Mouse (Mus musculus) CH12.LX (cell line): Measurements from ENCODE around the gene Olfr924.

Experiments used
- CHD2 ChIP-seq: IDR thresholded peaks from 2 replicates; pipeline ENCODE4 v1.6.1; 2011; ENCODE audit warnings: low read length, improper control_type of control experiment
- CTCF ChIP-seq, 2 experiments: IDR thresholded peaks in 1 of 2; conservative IDR thresholded peaks in 1 of 2; 2 replicates each; pipeline ENCODE4 v1.5.1; 2011 to 2012; ENCODE audit warnings: low read depth in 2 of 2, low read length in 2 of 2, improper control_type of control experiment in 1 of 2, inconsistent platforms in 1 of 2, mild to moderate bottlenecking in 1 of 2, moderate library complexity in 1 of 2
- EP300 ChIP-seq: IDR thresholded peaks from 2 replicates; pipeline ENCODE4 v1.6.1; 2011; ENCODE audit warnings: low read length, improper control_type of control experiment
- HCFC1 ChIP-seq: IDR thresholded peaks from 2 replicates; pipeline ENCODE4 v1.6.1; 2012; ENCODE audit warnings: low read depth, mild to moderate bottlenecking, inconsistent platforms, low read length, improper control_type of control experiment
- KAT2A ChIP-seq: IDR thresholded peaks from 2 replicates; pipeline ENCODE4 v1.6.1; 2012; ENCODE audit warnings: low read length, improper control_type of control experiment, inconsistent platforms; ENCODE audit not compliant: insufficient replicate concordance
- MAX ChIP-seq: IDR thresholded peaks from 2 replicates; pipeline ENCODE4 v1.6.1; 2011; ENCODE audit warnings: low read length, improper control_type of control experiment
- NRF1 ChIP-seq: IDR thresholded peaks from 2 replicates; pipeline ENCODE4 v1.6.1; 2014; ENCODE audit warnings: low read depth, mild to moderate bottlenecking, inconsistent platforms, low read length, improper control_type of control experiment, moderate library complexity
- POLR2A ChIP-seq: IDR thresholded peaks from 2 replicates; pipeline ENCODE4 v1.6.1; 2011; ENCODE audit warnings: low read depth, mild to moderate bottlenecking, improper control_type of control experiment, low read length
- UBTF ChIP-seq: IDR thresholded peaks from 2 replicates; pipeline ENCODE4 v1.6.1; 2012; ENCODE audit warnings: low read depth, mild to moderate bottlenecking, inconsistent platforms, low read length, improper control_type of control experiment, moderate library complexity
- USF1 ChIP-seq: IDR thresholded peaks from 2 replicates; pipeline ENCODE4 v1.6.1; 2014; ENCODE audit warnings: low read depth, mild to moderate bottlenecking, inconsistent platforms, low read length, improper control_type of control experiment

DNA sequence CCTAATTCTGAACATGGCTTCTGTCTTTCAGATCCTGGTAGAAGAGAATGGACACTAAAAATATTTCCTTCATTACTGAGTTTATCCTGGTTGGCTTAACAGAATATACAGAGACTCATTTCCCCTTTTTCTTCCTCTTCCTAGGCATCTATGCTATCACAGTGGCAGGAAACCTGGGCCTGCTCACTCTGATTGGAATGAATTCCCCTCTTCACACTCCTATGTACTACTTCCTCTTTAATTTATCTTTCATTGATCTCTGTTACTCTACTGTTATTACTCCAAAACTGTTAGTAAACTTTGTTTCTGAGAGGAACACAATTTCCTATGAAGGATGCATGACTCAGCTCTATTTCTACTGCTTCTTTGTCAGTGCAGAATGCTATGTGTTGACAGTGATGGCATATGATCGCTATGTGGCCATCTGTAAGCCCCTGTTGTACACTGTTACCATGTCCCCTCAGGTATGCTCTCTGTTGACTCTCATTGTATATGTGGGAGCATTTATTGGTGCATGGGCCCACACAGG is 28.7 kb upstream of the Olfr924 start:
- TF ChIP-seq MAX (no peak), NRF1 (no peak), CHD2 (no peak), CTCF (conservative IDR thresholded peaks at IDR 0.05 in 1 of 2, IDR thresholded peaks at IDR 0.05 in 1 of 2; ENCODE audit: low read depth in 2 of 2, low read length in 2 of 2) (no peak), UBTF (no peak), KAT2A (no peak), HCFC1 (no peak), EP300 (no peak), USF1 (no peak), POLR2A (no peak)
